Mouse (Mus musculus) neutrophil, adult 59 days (primary cell): ENCODE results near the gene Ccdc3. TPM values are rescaled to one million over a fixed set of nuclear protein-coding genes. Genes with fewer than 3 reads are reported as not detected.

Experiments used
- total RNA-seq, 2 experiments: library from RNA; stranded (reverse); gene quantifications; 1 replicate in 1 of 2; 2 replicates in 1 of 2; pipeline ENCODE4 v1.2.4; 2023

Gene Ccdc3
- total RNA-seq = not detected

DNA sequence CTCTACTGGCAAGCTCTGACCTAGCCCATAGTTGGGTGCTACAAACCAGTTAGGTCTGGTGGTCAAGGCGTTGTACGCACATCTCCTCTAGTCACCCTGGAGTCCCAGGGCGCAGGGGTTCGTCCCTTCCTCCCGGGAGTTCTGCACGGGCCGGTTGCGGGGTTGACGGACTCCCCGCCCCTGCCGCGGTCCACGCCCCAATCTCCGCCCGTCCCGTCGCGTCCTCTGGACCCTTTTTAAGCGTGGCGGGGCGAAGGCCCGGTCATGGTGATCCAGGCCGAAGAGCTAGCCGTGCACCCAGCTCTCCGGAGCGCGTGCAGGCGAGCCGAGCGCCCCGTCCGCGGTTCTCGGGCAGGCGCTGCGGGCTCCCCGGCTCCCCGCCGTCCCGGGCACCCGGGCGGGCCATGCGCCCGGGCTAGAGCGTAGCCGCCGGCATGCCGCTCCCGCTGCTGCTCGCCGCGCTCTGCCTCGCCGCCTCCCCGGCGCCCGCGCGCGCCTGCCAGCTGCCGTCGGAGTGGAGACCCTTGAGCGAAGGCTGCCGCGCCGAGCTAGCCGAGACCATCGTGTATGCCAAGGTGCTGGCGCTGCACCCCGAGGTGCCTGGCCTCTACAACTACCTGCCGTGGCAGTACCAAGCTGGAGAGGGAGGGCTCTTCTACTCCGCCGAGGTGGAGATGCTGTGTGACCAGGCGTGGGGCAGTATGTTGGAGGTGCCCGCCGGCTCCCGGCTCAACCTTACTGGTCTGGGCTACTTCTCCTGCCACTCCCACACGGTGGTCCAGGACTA, at the start of gene Ccdc3:
Gene Ccdc3 (plus strand): TSS at position 277 of the 787 bp plus-strand sequence.

Other genes starting within 250 kb of the Ccdc3 start
- gene Phyh, start 218.8 kb upstream of the Ccdc3 start, total RNA-seq = 10 to 100 TPM; 34.5 to 39.1 TPM
- not detected for gene Ucma, start 161.7 kb upstream of the Ccdc3 start, total RNA-seq
- 10 to 100 TPM; 25.3 to 29.8 TPM for gene Mcm10, start 125.0 kb upstream of the Ccdc3 start, total RNA-seq
- 10 to 100 TPM; 23.9 to 24.1 TPM for gene Optn, start 73.7 kb upstream of the Ccdc3 start, total RNA-seq